ENCODE assay signal across 19 mouse cellular contexts in genomic region chr17:86706467-86706866, GRCm38 (mm10).
"Had no signal": no experiment of that assay in that cellular context is flagged by ENCODE, and none has a peak within 500 bp of the region (broad histone marks: within the 10 kb centered on the region; RNA-seq: fewer than 3 reads in every experiment).

No protein-coding gene starts in this region.

- H3K9me3 ChIP-seq: megakaryocyte, embryonic 14.5 days; midbrain, embryonic 13.5 days; midbrain, embryonic 15.5 days; neural tube, embryonic 13.5 days; neural tube, embryonic 15.5 days had no signal

- DNase-seq: lung, adult 18-20 months; lung, embryonic 14.5 days; lung, postnatal 10 days; lung, postnatal 4 days; retina, postnatal 1 day; right cerebral cortex, adult 18-20 months; right cerebral cortex, postnatal 25 days; right cerebral cortex, postnatal 4 days; spleen, adult 18-20 months; thymus, adult 18-20 months; thymus, postnatal 14 days; thymus, postnatal 36 days had no signal

- H3K27me3 ChIP-seq: midbrain, embryonic 13.5 days; midbrain, embryonic 15.5 days; neural tube, embryonic 13.5 days; neural tube, embryonic 15.5 days had no signal

- H3K4me1 ChIP-seq: megakaryocyte, embryonic 14.5 days; midbrain, embryonic 13.5 days; midbrain, embryonic 15.5 days; neural tube, embryonic 13.5 days; neural tube, embryonic 15.5 days had no signal

- H3K36me3 ChIP-seq: midbrain, embryonic 13.5 days; midbrain, embryonic 15.5 days; neural tube, embryonic 13.5 days; neural tube, embryonic 15.5 days had no signal

- H3K4me2 ChIP-seq: lung, embryonic 14.5 days; midbrain, embryonic 11.5 days; midbrain, embryonic 13.5 days; midbrain, embryonic 15.5 days; neural tube, embryonic 13.5 days; neural tube, embryonic 15.5 days had no signal

- H3K27ac ChIP-seq: midbrain, embryonic 13.5 days; midbrain, embryonic 15.5 days; neural tube, embryonic 13.5 days; neural tube, embryonic 15.5 days had no signal

- ATAC-seq: midbrain, embryonic 13.5 days; midbrain, embryonic 15.5 days had no signal

- H3K4me3 ChIP-seq: megakaryocyte, embryonic 14.5 days; midbrain, embryonic 13.5 days; midbrain, embryonic 15.5 days; myocyte; neural tube, embryonic 13.5 days; neural tube, embryonic 15.5 days had no signal

- H3K9ac ChIP-seq: lung, embryonic 14.5 days; midbrain, embryonic 13.5 days; midbrain, embryonic 15.5 days; neural tube, embryonic 13.5 days; neural tube, embryonic 15.5 days had no signal
